Mouse (Mus musculus) right cerebral cortex, postnatal 14 days (tissue): ENCODE results near the gene Olfr102.

Experiments used
- DNase-seq: peaks from one replicate; pipeline ENCODE4 v3.0.0; 2022

The Olfr102 gene

GRCm38 (mm10) chr17:37316954-37317353 lies at the start of gene Olfr102:
Olfr102 (minus strand) TSS chr17:37317054.
- DNase-seq = no peak

- DNase-seq = no peak
These were observed 42.4 kb upstream of the Olfr102 start, which contains the start of gene Olfr104-ps for GRCm38 (mm10) chr17:37359282-37359681. Olfr104-ps (plus strand) TSS chr17:37359582.

GRCm38 (mm10) chr17:37339598-37339997 lies 22.7 kb upstream of the Olfr102 start, which contains the start of gene Olfr103:
Olfr103 (minus strand) TSS chr17:37339698.
- no peak for DNase-seq

GRCm38 (mm10) chr17:37310146-37310699 lies 6.6 kb downstream of the Olfr102 start:
- DNase-seq = no peak

- DNase-seq = no peak
These were observed 8.4 kb downstream of the Olfr102 start for GRCm38 (mm10) chr17:37308483-37308882.

- no peak for DNase-seq
These were observed 12.6 kb downstream of the Olfr102 start, which contains the start of gene Olfr101 for GRCm38 (mm10) chr17:37304213-37304612. Olfr101 (minus strand) TSS chr17:37304313.

- DNase-seq = no peak
These were observed 33.5 kb downstream of the Olfr102 start, which contains the start of gene Olfr99 for GRCm38 (mm10) chr17:37283360-37283759. Olfr99 (minus strand) TSS chr17:37283460.

GRCm38 (mm10) chr17:37280331-37280730 lies 36.5 kb downstream of the Olfr102 start:
- DNase-seq = no peak

- DNase-seq = no peak
These were observed 40.3 kb downstream of the Olfr102 start for GRCm38 (mm10) chr17:37276573-37276972.

- DNase-seq = no peak
These were observed 41.1 kb downstream of the Olfr102 start for GRCm38 (mm10) chr17:37275626-37276248.

- peak; percentile 9 for DNase-seq
These were observed 46.2 kb downstream of the Olfr102 start for GRCm38 (mm10) chr17:37270702-37271092.

- peak; percentile 87 for DNase-seq
These were observed 46.7 kb downstream of the Olfr102 start, which contains the start of gene H2-M3 for GRCm38 (mm10) chr17:37270058-37270701. H2-M3 (plus strand) TSS chr17:37270220.

GRCm38 (mm10) chr17:37263626-37264025 lies 53.2 kb downstream of the Olfr102 start, which contains the start of gene Olfr98:
Olfr98 (minus strand) TSS chr17:37263749.
- no peak for DNase-seq
